Mouse (Mus musculus): ENCODE data around the gene Sv2c. TPM values are rescaled to one million over a fixed set of nuclear protein-coding genes. Genes with fewer than 3 reads are reported as not detected.
"Not testable (repeated sequence)": the region's sequence is repeated elsewhere in the genome, so short reads cannot be mapped to it uniquely, and the experiment has no call there.

The Sv2c gene
- polyA plus RNA-seq, 1 experiment from 2014 or later, result 0.27 TPM

DNA sequence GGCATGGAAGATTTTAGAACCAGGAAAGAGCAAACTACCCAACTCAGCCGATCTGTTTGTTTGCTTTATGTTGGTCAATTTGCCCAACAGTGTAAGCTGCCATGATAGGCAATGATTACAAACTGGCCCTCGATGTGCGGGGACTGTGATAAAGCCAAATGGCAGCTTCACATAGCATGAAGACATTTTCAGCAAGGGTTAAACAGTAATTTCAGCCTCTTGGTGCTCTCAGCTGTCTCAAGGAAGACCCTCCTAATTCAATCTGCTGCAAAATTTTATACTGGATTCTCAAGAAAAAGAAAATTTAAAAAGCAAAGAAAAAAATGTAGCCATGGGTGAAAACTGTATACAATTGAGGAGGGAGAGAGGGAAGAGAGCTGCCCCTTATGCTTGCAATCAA is 3.3 kb downstream of the Sv2c start:
- H3K4me1 ChIP-seq (replicated peaks), result no peaks in the 10 kb centered on the region
- ATAC-seq (ENCODE audit: low read depth), result no peak
- no peak overlapping the region for H3K4me2 ChIP-seq
- WGBS (ENCODE audit: insufficient replicate concordance), result 58% methylated on average over 3 of the region's 3 CpGs
- no peaks in the 10 kb centered on the region for H3K36me3 ChIP-seq
- DNase-seq, result no peak
- H3K27me3 ChIP-seq, result peaks cover 52% of the 10 kb centered on the region
- H3K27ac ChIP-seq, result no peak overlapping the region
- no peak overlapping the region for H3K4me3 ChIP-seq (replicated peaks)
- no peaks in the 10 kb centered on the region for H3K9me3 ChIP-seq (replicated peaks)
- no peak overlapping the region for H3K9ac ChIP-seq

DNA sequence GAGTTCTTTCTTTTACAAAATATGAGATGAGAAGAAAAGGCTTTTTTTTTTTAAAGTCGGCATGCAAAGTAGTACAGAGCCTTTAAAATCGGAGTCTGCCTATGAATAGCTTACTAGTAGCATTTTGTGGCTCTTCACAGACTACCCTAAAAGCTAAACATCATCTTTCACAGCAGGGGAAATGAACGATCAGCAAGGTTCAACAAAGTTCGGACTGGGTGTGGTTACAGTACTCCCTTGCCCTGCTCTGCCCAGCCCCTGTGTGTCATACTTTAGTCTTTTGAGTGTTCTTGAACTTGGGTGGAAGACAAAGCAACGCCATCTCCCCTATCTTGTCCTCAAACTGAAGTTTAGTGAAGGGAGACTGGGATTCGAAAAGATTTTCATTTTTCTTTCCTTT is 5.7 kb downstream of the Sv2c start:
- H3K27ac ChIP-seq, result no peak overlapping the region
- peaks cover 27% of the 10 kb centered on the region for H3K27me3 ChIP-seq
- WGBS (ENCODE audit: insufficient replicate concordance), result 55% methylated on average over 6 of the region's 6 CpGs
- no peak overlapping the region for H3K9ac ChIP-seq
- no peak for DNase-seq
- H3K36me3 ChIP-seq, result no peaks in the 10 kb centered on the region
- no peaks in the 10 kb centered on the region for H3K9me3 ChIP-seq (replicated peaks)
- H3K4me3 ChIP-seq (replicated peaks), result no peak overlapping the region
- H3K4me2 ChIP-seq, result no peak overlapping the region
- no peak for ATAC-seq (ENCODE audit: low read depth)
- no peaks in the 10 kb centered on the region for H3K4me1 ChIP-seq (replicated peaks)

DNA sequence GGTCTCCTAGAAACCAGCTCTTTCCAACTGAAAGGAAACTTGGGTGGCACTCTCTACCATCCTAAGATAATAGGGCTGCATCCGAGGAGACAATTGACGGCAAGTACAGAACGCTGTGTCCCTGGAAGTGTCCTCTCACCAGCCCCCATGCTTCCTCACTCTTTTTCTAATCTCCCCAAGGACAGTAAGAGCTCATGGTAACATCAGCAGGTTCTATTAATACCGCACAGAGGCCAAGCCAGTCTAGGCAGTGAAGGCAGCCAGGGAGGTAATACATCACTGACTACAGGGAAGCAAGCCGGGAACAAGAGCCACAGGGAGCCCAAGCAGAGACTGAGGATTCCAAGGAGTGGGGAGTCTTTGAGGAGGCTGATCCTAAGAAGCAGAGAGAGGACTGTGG is 7.4 kb downstream of the Sv2c start:
- Histone ChIP-seq H3K9me3 (replicated peaks) (no peaks in the 10 kb centered on the region), H3K27me3 (peaks cover 11% of the 10 kb centered on the region), H3K9ac (no peak overlapping the region), H3K27ac (no peak overlapping the region), H3K4me3 (replicated peaks) (no peak overlapping the region), H3K36me3 (no peaks in the 10 kb centered on the region), H3K4me1 (replicated peaks) (no peaks in the 10 kb centered on the region), H3K4me2 (no peak overlapping the region)
- ATAC-seq (ENCODE audit: low read depth), result no peak
- WGBS (ENCODE audit: insufficient replicate concordance), result 59% methylated on average over 5 of the region's 5 CpGs
- DNase-seq, result no peak

DNA sequence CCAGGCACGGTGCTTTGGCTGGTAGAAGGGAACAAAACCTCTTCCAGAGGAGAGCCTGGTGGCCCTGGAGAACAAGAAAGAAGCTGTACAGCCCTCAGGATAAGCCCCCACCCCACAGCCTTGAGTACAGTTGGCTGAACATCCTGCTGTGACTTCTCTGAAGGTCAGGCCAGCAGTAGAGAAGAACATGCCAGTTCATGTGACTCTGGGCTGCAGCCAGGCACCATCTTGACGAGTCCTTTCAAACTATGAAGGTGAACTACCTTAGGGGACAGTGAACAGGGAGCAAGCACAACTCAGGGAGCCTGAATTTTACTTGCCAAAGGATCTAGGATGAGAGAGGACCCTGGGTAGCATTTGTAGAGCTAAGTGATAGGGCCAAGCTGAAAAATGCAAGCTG is 19.7 kb downstream of the Sv2c start:
- no peak for DNase-seq
- WGBS (ENCODE audit: insufficient replicate concordance), result 50% methylated on average over 2 of the region's 2 CpGs
- Histone ChIP-seq H3K36me3 (no peaks in the 10 kb centered on the region), H3K4me2 (no peak overlapping the region), H3K4me3 (replicated peaks) (no peak overlapping the region), H3K9ac (no peak overlapping the region), H3K9me3 (replicated peaks) (no peaks in the 10 kb centered on the region), H3K27me3 (no peaks in the 10 kb centered on the region), H3K4me1 (replicated peaks) (no peaks in the 10 kb centered on the region), H3K27ac (no peak overlapping the region)
- ATAC-seq (ENCODE audit: low read depth), result no peak

DNA sequence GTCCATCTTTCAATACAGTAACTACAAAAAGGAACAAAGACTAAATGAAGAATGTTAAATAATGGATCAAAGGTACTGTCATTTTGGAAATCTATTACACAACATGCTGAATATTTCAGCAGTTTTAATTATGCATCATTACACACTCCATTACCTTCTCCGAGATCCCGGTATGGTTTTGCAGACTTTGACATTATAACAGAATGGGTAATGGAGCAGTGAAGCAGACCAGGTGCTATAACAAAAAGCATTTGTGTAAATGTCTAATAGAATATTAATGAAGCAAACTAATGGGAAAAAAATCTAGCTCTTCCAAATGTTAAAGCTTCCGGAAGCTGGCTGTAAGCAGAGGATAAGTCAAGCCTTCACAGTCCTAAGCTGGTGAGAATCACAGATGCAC is 21.6 kb downstream of the Sv2c start:
- H3K27me3 ChIP-seq, result no peaks in the 10 kb centered on the region
- DNase-seq (no peak), ATAC-seq (ENCODE audit: low read depth) (no peak)
- no peak overlapping the region for H3K4me2 ChIP-seq
- no peaks in the 10 kb centered on the region for H3K9me3 ChIP-seq (replicated peaks)
- H3K4me1 ChIP-seq (replicated peaks), result no peaks in the 10 kb centered on the region; the same call in 1 of the 2 replicates
- H3K27ac ChIP-seq, result no peak overlapping the region
- H3K9ac ChIP-seq, result no peak overlapping the region
- 80% methylated on average over 3 of the region's 3 CpGs for WGBS (ENCODE audit: insufficient replicate concordance)
- H3K36me3 ChIP-seq, result no peaks in the 10 kb centered on the region
- H3K4me3 ChIP-seq (replicated peaks), result no peak overlapping the region

DNA sequence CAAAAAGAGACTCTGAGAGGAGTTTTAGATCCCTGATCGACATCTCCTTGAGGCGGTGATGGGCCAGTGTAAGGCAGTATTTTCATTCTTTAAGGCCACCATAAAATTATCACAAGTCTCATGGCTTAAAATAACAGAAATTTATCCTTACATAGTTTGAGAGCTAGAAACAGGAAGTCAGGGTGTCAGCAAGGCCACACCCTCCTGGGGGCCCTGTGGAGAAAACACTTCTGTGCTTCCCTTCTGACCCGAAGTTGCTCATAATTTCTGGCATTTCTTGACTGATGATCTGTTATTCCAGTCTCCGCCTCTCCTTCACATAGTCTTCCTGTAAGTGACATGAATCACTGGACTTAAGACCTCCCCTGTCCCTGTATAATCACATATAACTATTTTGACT is 26.0 kb downstream of the Sv2c start:
- DNase-seq, result no peak
- Histone ChIP-seq H3K4me2 (no peak overlapping the region), H3K9me3 (replicated peaks) (no peaks in the 10 kb centered on the region), H3K36me3 (no peaks in the 10 kb centered on the region), H3K27me3 (no peaks in the 10 kb centered on the region), H3K9ac (no peak overlapping the region), H3K4me3 (replicated peaks) (no peak overlapping the region), H3K4me1 (replicated peaks) (no peaks in the 10 kb centered on the region; the same call in 1 of the 2 replicates), H3K27ac (no peak overlapping the region)
- WGBS (ENCODE audit: insufficient replicate concordance), result 44% methylated on average over 4 of the region's 4 CpGs
- ATAC-seq (ENCODE audit: low read depth), result no peak

DNA sequence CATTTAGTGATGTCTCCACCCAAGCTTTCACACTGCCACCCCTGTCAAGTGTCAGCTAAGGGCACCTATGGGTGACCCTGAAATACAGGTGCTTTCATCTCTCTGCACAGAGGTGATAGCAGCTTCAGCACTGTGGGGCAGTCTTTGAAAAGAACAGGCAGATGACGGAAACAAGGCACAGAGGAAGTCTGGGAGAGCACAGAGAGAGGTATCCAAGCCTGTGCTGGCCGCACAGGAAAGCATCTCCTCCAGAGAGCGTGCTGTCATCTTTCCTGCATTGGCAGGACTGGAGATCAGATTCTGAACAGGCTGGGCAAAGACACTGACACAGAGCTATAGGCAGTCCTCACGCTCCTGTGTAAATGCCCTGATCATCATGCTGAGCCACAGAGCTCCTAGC is 41.4 kb downstream of the Sv2c start:
- Histone ChIP-seq H3K36me3 (no peaks in the 10 kb centered on the region), H3K4me3 (replicated peaks) (no peak overlapping the region), H3K27me3 (no peaks in the 10 kb centered on the region), H3K9me3 (replicated peaks) (no peaks in the 10 kb centered on the region), H3K4me2 (no peak overlapping the region), H3K4me1 (replicated peaks) (no peaks in the 10 kb centered on the region), H3K27ac (no peak overlapping the region), H3K9ac (no peak overlapping the region)
- ATAC-seq (ENCODE audit: low read depth), result no peak
- 66% methylated on average over 4 of the region's 4 CpGs for WGBS (ENCODE audit: insufficient replicate concordance)
- DNase-seq, result no peak

DNA sequence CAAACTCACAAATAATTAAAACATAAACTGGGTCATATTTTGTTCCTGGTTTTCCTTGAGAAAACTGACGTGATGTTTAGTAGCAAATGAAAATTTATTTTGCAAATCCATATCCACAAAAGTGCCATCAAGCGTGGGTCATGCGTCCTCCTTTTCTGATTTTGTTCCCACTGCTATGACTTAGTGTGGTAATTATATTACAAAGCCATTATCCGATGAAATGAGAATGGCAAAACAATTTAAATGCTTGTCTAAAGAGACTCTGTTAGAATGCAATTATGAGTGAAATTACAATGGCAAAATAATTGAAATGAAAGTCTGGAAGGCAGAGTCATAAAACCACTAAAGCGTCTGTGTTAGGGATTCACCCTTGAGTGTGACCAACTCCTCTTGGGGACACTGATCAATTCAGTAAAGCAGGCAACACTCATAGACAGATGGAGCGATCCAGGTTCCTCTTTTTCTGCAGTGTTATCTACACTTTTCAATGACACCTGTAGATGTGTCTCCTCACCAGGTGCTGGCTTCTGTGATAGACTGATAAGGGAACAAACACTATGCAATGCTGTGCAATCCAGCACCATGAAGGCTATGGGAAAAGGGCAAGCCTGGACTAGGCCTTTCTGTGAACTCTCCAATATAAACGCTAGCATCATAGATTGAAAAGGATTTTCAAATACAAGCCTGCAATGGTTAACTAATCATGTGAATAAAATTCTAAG is 46.6 kb downstream of the Sv2c start:
- no peak overlapping the region for H3K27ac ChIP-seq
- WGBS (ENCODE audit: insufficient replicate concordance), result 50% methylated on average over 7 of the region's 7 CpGs
- H3K36me3 ChIP-seq, result no peaks in the 10 kb centered on the region
- no peak for DNase-seq
- H3K9me3 ChIP-seq (replicated peaks), result no peaks in the 10 kb centered on the region
- no peak for ATAC-seq (ENCODE audit: low read depth)
- H3K27me3 ChIP-seq, result no peaks in the 10 kb centered on the region
- no peak overlapping the region for H3K9ac ChIP-seq
- H3K4me1 ChIP-seq (replicated peaks), result no peaks in the 10 kb centered on the region
- H3K4me3 ChIP-seq (replicated peaks), result no peak overlapping the region
- no peak overlapping the region for H3K4me2 ChIP-seq

DNA sequence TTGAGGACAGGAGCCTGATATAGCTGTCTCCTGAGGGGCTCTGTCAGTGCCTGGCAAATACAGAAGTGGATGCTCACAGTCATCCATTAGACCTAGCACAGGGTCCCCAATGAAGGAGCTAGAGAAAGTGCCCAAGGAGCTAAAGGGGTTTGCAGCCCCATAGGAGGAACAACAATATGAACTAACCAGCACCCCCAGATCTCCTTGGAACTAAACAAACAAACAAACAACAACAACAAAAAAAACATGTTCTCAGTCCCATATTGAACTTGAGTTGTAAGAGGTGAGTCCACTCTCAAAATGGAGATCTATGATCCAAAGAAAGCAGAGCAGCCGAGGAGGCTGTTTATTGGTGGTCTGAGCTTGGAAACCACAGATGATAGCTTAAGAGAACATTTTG is 50.6 kb downstream of the Sv2c start, which contains the start of gene Gm17190:
TSS of gene Gm17190 (plus strand) at position 301 of the 400 bp plus-strand sequence.
- H3K4me1 ChIP-seq (replicated peaks); H3K4me2 ChIP-seq; H3K9ac ChIP-seq; H3K4me3 ChIP-seq (replicated peaks); H3K36me3 ChIP-seq; ATAC-seq (ENCODE audit: low read depth); DNase-seq; H3K27me3 ChIP-seq; H3K9me3 ChIP-seq (replicated peaks); H3K27ac ChIP-seq: not testable (repeated sequence)
- WGBS (ENCODE audit: insufficient replicate concordance), result 67% methylated on average over 1 of the region's 1 CpGs

DNA sequence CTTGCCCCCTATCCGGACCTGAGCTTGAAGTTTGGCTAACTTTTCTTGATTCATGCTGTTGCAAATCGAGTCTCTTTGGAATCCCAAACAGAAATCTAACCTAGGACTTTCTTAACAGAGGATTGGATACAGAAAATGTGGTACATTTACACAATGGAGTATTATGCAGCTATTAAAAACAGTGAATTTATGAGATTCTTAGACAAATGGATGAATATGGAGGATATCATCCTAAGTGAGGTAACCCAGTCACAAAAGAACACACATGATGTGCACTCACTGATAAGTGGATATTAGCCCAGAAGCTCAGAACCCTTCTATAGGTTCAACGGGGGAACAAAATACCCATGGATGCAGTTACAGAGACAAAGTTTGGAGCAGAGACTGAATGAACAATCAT is 51.1 kb downstream of the Sv2c start, which contains the start of gene Gm20075:
TSS of gene Gm20075 (minus strand) at position 101 of the 400 bp plus-strand sequence.
- not testable (repeated sequence) for H3K9ac ChIP-seq; H3K4me2 ChIP-seq; H3K27ac ChIP-seq; H3K9me3 ChIP-seq (replicated peaks); ATAC-seq (ENCODE audit: low read depth); H3K27me3 ChIP-seq; H3K36me3 ChIP-seq; DNase-seq; H3K4me3 ChIP-seq (replicated peaks); H3K4me1 ChIP-seq (replicated peaks)
- 53% methylated on average over 3 of the region's 3 CpGs for WGBS (ENCODE audit: insufficient replicate concordance)

DNA sequence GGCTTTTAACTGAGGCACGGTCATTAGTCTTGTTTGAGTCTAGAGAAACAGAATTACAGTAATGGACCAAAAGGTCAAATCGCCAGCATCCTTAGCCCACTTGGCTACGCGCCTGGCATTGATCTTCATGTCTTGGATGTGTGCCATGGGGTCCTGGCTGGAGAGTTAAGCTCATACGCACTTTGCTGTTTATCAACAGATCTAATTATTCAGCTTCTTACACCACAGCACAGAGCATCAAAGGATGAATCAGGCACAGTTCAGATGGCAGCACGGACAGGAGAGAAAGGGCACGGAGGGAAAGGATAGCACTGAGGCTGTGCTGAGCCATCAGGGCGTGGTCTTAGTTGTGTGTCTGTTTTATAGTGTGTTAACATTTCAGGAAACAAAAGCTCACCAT is 58.8 kb downstream of the Sv2c start:
- 55% methylated on average over 8 of the region's 8 CpGs for WGBS (ENCODE audit: insufficient replicate concordance)
- Histone ChIP-seq H3K27me3 (no peaks in the 10 kb centered on the region), H3K9ac (no peak overlapping the region), H3K4me1 (replicated peaks) (no peaks in the 10 kb centered on the region), H3K4me3 (replicated peaks) (no peak overlapping the region), H3K27ac (no peak overlapping the region), H3K4me2 (no peak overlapping the region), H3K36me3 (no peaks in the 10 kb centered on the region), H3K9me3 (replicated peaks) (no peaks in the 10 kb centered on the region)
- no peak for ATAC-seq (ENCODE audit: low read depth)
- DNase-seq, result no peak

DNA sequence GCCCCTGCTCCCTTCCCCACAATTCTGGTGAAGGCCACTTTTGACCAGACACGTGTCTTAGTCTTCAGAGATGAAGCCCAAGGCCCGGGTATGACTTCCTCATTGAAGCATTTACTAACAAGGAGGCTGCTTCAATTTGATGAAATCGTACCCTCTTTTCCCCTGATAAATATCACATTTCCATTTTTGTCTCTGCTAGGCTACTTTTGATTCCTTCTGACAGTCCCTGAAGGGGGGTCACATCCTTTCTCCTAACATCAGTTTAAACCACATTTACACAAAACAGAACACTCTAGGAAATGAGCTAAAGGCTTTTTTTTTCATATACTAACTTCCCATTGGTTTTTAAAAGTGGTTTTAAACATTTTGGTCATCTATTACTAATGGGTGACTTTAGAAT is 79.6 kb downstream of the Sv2c start:
- H3K36me3 ChIP-seq, result no peaks in the 10 kb centered on the region
- ATAC-seq (ENCODE audit: low read depth), result no peak
- WGBS (ENCODE audit: insufficient replicate concordance), result 51% methylated on average over 3 of the region's 3 CpGs

More for the DNA sequence above, 79.6 kb downstream of the Sv2c start:
- DNase-seq, result no peak
- Histone ChIP-seq H3K9ac (no peak overlapping the region), H3K27ac (no peak overlapping the region), H3K4me1 (replicated peaks) (no peaks in the 10 kb centered on the region), H3K4me2 (no peak overlapping the region), H3K9me3 (replicated peaks) (no peaks in the 10 kb centered on the region), H3K27me3 (no peaks in the 10 kb centered on the region), H3K4me3 (replicated peaks) (no peak overlapping the region)

Measured in liver, embryonic 13.5 days (tissue).